Mouse (Mus musculus): Measurements from ENCODE around the gene Ddx39b.

GRCm38 (mm10) chr17:35252619-35253292, 11.2 kb downstream of the Ddx39b start:
- TF ChIP-seq CTCF (conservative IDR thresholded peaks at IDR 0.05; ENCODE audit: insufficient read depth, insufficient read length, low read depth, low read length), result no peak
- TF ChIP-seq POLR2A (IDR thresholded peaks at IDR 0.05; ENCODE audit: low read depth, low read length), result no peak
